Mouse (Mus musculus) kidney, adult 18-20 months (tissue): ENCODE measurements at regions not wholly inside any gene's neighbourhood (a gene's known extent, or its start where the extent isn't known, plus 50 kb on each side); places are given as distances from the start of the nearest gene placed in this dataset.
A peak's percentile ranks its signal among the peaks of the same experiment; 100 is the strongest.

ENCODE experiments used
- DNase-seq: peaks from one replicate; pipeline ENCODE4 v3.0.0; 2021

GRCm38 (mm10) chr7:77933366-77933765, 804.4 kb downstream of the Ntrk3 start:
- no peak for DNase-seq

- DNase-seq, result peak; percentile 28
Observed at GRCm38 (mm10) chr7:77928479-77929467, 809.0 kb downstream of the Ntrk3 start.

- DNase-seq, result no peak
Observed at GRCm38 (mm10) chr7:77899231-77899630, 838.6 kb downstream of the Ntrk3 start.

- no peak for DNase-seq
Observed at GRCm38 (mm10) chr7:77888543-77888942, 849.3 kb downstream of the Ntrk3 start.

GRCm38 (mm10) chr7:77882605-77883354, 855.0 kb downstream of the Ntrk3 start:
- DNase-seq, result no peak

GRCm38 (mm10) chr7:77867518-77867917, 870.3 kb downstream of the Ntrk3 start:
- DNase-seq, result no peak

GRCm38 (mm10) chr7:77861841-77862240, 876.0 kb downstream of the Ntrk3 start:
- no peak for DNase-seq

- no peak for DNase-seq
Observed at GRCm38 (mm10) chr7:77858436-77858835, 879.4 kb downstream of the Ntrk3 start.

GRCm38 (mm10) chr7:77857979-77858378, 879.8 kb downstream of the Ntrk3 start:
- no peak for DNase-seq

- no peak for DNase-seq
Observed at GRCm38 (mm10) chr7:77855653-77856239, 882.1 kb downstream of the Ntrk3 start.

- DNase-seq, result no peak
Observed at GRCm38 (mm10) chr7:77855077-77855476, 882.7 kb downstream of the Ntrk3 start.

- DNase-seq, result no peak
Observed at GRCm38 (mm10) chr7:77824261-77824959, 913.4 kb downstream of the Ntrk3 start.

GRCm38 (mm10) chr7:77812052-77812903, 925.5 kb downstream of the Ntrk3 start:
- no peak for DNase-seq

- DNase-seq, result no peak
Observed at GRCm38 (mm10) chr7:77786801-77787200, 951.0 kb downstream of the Ntrk3 start.

- peak; percentile 6 for DNase-seq
Observed at GRCm38 (mm10) chr7:77771711-77772449, 965.9 kb downstream of the Ntrk3 start.

- DNase-seq, result no peak
Observed at GRCm38 (mm10) chr7:77738996-77739765, 998.6 kb downstream of the Ntrk3 start.
